ENCODE assay signal across 23 mouse cellular contexts in genomic region chr10:24824621-24825020, GRCm38 (mm10).
"Had no signal": no experiment of that assay in that cellular context is flagged by ENCODE, and none has a peak within 500 bp of the region (broad histone marks: within the 10 kb centered on the region; RNA-seq: fewer than 3 reads in every experiment).

No protein-coding gene starts in this region.

- H3K4me2 ChIP-seq: neural tube, embryonic 12.5 days had no signal

- DNase-seq: kidney, adult 2 months; kidney, postnatal 25 days; layer of hippocampus, adult 9-11 months; lung, adult 18-20 months; lung, postnatal 10 days; lung, postnatal 36 days; midbrain, embryonic 14.5 days; right cerebral cortex, adult 18-20 months; right cerebral cortex, postnatal 14 days; right cerebral cortex, postnatal 4 days; thymus, adult 2 months; thymus, postnatal 14 days; thymus, postnatal 4 days had no signal

- H3K9me3 ChIP-seq: limb, embryonic 10.5 days; limb, embryonic 13.5 days; lung, embryonic 15.5 days; megakaryocyte, embryonic 14.5 days; midbrain, embryonic 10.5 days; neural tube, embryonic 12.5 days; neural tube, embryonic 15.5 days had no signal

- H3K4me3 ChIP-seq: layer of hippocampus, adult 2 months; limb, embryonic 10.5 days; limb, embryonic 13.5 days; lung, embryonic 15.5 days; midbrain, embryonic 10.5 days; neural tube, embryonic 12.5 days; neural tube, embryonic 15.5 days had no signal

- H3K36me3 ChIP-seq: limb, embryonic 13.5 days; lung, embryonic 15.5 days; neural tube, embryonic 12.5 days; neural tube, embryonic 15.5 days had no signal

- H3K27me3 ChIP-seq: limb, embryonic 13.5 days; lung, embryonic 15.5 days; megakaryocyte, embryonic 14.5 days; neural tube, embryonic 12.5 days; neural tube, embryonic 15.5 days had no signal

- H3K4me1 ChIP-seq: neural tube, embryonic 12.5 days; neural tube, embryonic 15.5 days had no signal

- H3K9ac ChIP-seq: limb, embryonic 13.5 days; lung, embryonic 15.5 days; neural tube, embryonic 12.5 days; neural tube, embryonic 15.5 days had no signal

- H3K27ac ChIP-seq: kidney, postnatal 0 days; layer of hippocampus, adult 2 months; limb, embryonic 10.5 days; limb, embryonic 13.5 days; lung, embryonic 15.5 days; midbrain, embryonic 10.5 days; neural tube, embryonic 12.5 days; neural tube, embryonic 15.5 days; stomach, postnatal 0 days had no signal
